Mouse (Mus musculus): Measurements from ENCODE around the gene Cadps2. TPM values are rescaled to one million over a fixed set of nuclear protein-coding genes. Genes with fewer than 3 reads are reported as not detected.

Gene Cadps2
- polyA plus RNA-seq, 1 experiment, result 0.80 TPM

GRCm38 (mm10) chr6:23251431-23251830, 587.8 kb downstream of the Cadps2 start:
- 19% methylated on average over 3 of the region's 3 CpGs for WGBS
- Histone ChIP-seq H3K4me1 (ENCODE audit: control insufficient read depth, insufficient read depth, low read length) (no peaks in the 10 kb centered on the region), H3K27ac (ENCODE audit: control insufficient read depth, insufficient read depth, low read depth, low read length, poor library complexity) (no peak overlapping the region), H3K4me3 (replicated peaks; ENCODE audit: control insufficient read depth, low read depth, low read length) (no peak overlapping the region)
- TF ChIP-seq POLR2A (IDR thresholded peaks at IDR 0.05; ENCODE audit: borderline replicate concordance, control insufficient read depth, low read depth, low read length) (no peak), CTCF (IDR thresholded peaks at IDR 0.05; ENCODE audit: control insufficient read depth, insufficient read depth, low read length) (no peak)

- WGBS, result 8% methylated on average over 22 of the region's 22 CpGs
- H3K27ac ChIP-seq (ENCODE audit: control insufficient read depth, insufficient read depth, low read depth, low read length, poor library complexity), result no peak overlapping the region
- no peak for TF ChIP-seq POLR2A (IDR thresholded peaks at IDR 0.05; ENCODE audit: borderline replicate concordance, control insufficient read depth, low read depth, low read length)
- no peak for TF ChIP-seq CTCF (IDR thresholded peaks at IDR 0.05; ENCODE audit: control insufficient read depth, insufficient read depth, low read length)
- H3K4me3 ChIP-seq (replicated peaks; ENCODE audit: control insufficient read depth, low read depth, low read length), result no peak overlapping the region
- H3K4me1 ChIP-seq (ENCODE audit: control insufficient read depth, insufficient read depth, low read length), result no peaks in the 10 kb centered on the region
Measured at GRCm38 (mm10) chr6:23250288-23250955, 588.8 kb downstream of the Cadps2 start.

GRCm38 (mm10) chr6:23249616-23250287, 589.5 kb downstream of the Cadps2 start:
- no peak overlapping the region for H3K4me3 ChIP-seq (replicated peaks; ENCODE audit: control insufficient read depth, low read depth, low read length)
- 6% methylated on average over 29 of the region's 29 CpGs for WGBS
- H3K4me1 ChIP-seq (ENCODE audit: control insufficient read depth, insufficient read depth, low read length), result no peaks in the 10 kb centered on the region
- no peak for TF ChIP-seq CTCF (IDR thresholded peaks at IDR 0.05; ENCODE audit: control insufficient read depth, insufficient read depth, low read length)
- TF ChIP-seq POLR2A (IDR thresholded peaks at IDR 0.05; ENCODE audit: borderline replicate concordance, control insufficient read depth, low read depth, low read length), result no peak
- no peak overlapping the region for H3K27ac ChIP-seq (ENCODE audit: control insufficient read depth, insufficient read depth, low read depth, low read length, poor library complexity)

GRCm38 (mm10) chr6:23249053-23249401, 590.2 kb downstream of the Cadps2 start:
- no peak overlapping the region for H3K4me3 ChIP-seq (replicated peaks; ENCODE audit: control insufficient read depth, low read depth, low read length)
- H3K4me1 ChIP-seq (ENCODE audit: control insufficient read depth, insufficient read depth, low read length), result no peaks in the 10 kb centered on the region
- 6% methylated on average over 24 of the region's 24 CpGs for WGBS
- H3K27ac ChIP-seq (ENCODE audit: control insufficient read depth, insufficient read depth, low read depth, low read length, poor library complexity), result no peak overlapping the region
- TF ChIP-seq POLR2A (IDR thresholded peaks at IDR 0.05; ENCODE audit: borderline replicate concordance, control insufficient read depth, low read depth, low read length), result no peak

GRCm38 (mm10) chr6:23248313-23249052, 590.7 kb downstream of the Cadps2 start, which contains the start of gene Fezf1:
TSS of gene Fezf1 (minus strand) at chr6:23248362.
- Histone ChIP-seq H3K4me1 (ENCODE audit: control insufficient read depth, insufficient read depth, low read length) (no peaks in the 10 kb centered on the region), H3K27ac (ENCODE audit: control insufficient read depth, insufficient read depth, low read depth, low read length, poor library complexity) (no peak within 1 kb of the TSS), H3K4me3 (replicated peaks; ENCODE audit: control insufficient read depth, low read depth, low read length) (no peak within 1 kb of the TSS)
- WGBS, result 3% methylated on average over 31 of the region's 31 CpGs
- no peak for TF ChIP-seq CTCF (IDR thresholded peaks at IDR 0.05; ENCODE audit: control insufficient read depth, insufficient read depth, low read length)

- H3K4me1 ChIP-seq (ENCODE audit: control insufficient read depth, insufficient read depth, low read length), result no peaks in the 10 kb centered on the region
- no peak for TF ChIP-seq CTCF (IDR thresholded peaks at IDR 0.05; ENCODE audit: control insufficient read depth, insufficient read depth, low read length)
- no peak for TF ChIP-seq POLR2A (IDR thresholded peaks at IDR 0.05; ENCODE audit: borderline replicate concordance, control insufficient read depth, low read depth, low read length)
Measured at GRCm38 (mm10) chr6:23247512-23248312, 591.5 kb downstream of the Cadps2 start.

GRCm38 (mm10) chr6:23246790-23247511, 592.3 kb downstream of the Cadps2 start:
- 7% methylated on average over 23 of the region's 23 CpGs for WGBS
- Histone ChIP-seq H3K27ac (ENCODE audit: control insufficient read depth, insufficient read depth, low read depth, low read length, poor library complexity) (no peak overlapping the region), H3K4me3 (replicated peaks; ENCODE audit: control insufficient read depth, low read depth, low read length) (no peak overlapping the region), H3K4me1 (ENCODE audit: control insufficient read depth, insufficient read depth, low read length) (no peaks in the 10 kb centered on the region)
- TF ChIP-seq CTCF (IDR thresholded peaks at IDR 0.05; ENCODE audit: control insufficient read depth, insufficient read depth, low read length) (no peak), POLR2A (IDR thresholded peaks at IDR 0.05; ENCODE audit: borderline replicate concordance, control insufficient read depth, low read depth, low read length) (no peak)

More at GRCm38 (mm10) chr6:23247512-23248312, 591.5 kb downstream of the Cadps2 start:
- Histone ChIP-seq H3K27ac (ENCODE audit: control insufficient read depth, insufficient read depth, low read depth, low read length, poor library complexity) (no peak overlapping the region), H3K4me3 (replicated peaks; ENCODE audit: control insufficient read depth, low read depth, low read length) (no peak overlapping the region)
- WGBS, result 3% methylated on average over 61 of the region's 61 CpGs
